Mouse (Mus musculus) bone marrow macrophage, adult 2 months (primary cell): ENCODE measurements around the gene Klk12.

Experiments used
- CTCF ChIP-seq: IDR thresholded peaks from 2 replicates; pipeline ENCODE4 v1.5.1; 2012; ENCODE audit warnings: low read depth, mild to moderate bottlenecking, low read length, moderate library complexity
- POLR2A ChIP-seq: IDR thresholded peaks from 2 replicates; pipeline ENCODE4 v1.6.1; 2012; ENCODE audit warnings: mild to moderate bottlenecking, low read depth, low read length, borderline replicate concordance

DNA sequence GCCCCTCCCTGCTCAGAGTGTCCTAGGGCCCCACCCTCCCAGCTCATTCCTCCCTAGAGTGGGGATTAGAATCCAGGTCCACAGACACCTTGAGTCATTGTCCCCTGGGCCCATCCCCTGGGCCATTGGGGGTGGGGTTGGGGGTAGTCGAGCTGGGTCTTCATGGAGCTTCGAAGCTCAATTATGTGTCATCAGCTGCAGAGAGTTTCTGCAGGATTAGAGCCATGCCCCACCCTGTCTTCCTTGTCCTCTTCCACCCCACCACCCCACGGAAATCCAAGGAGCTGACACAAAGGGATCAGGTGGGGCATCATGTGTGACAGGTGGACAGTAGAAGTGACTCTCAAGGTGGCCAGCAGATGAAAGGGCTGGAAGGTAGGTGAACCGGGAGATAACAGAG is at the start of gene Klk12:
- no peak for TF ChIP-seq CTCF
- TF ChIP-seq POLR2A = no peak
